Mouse (Mus musculus) lung, adult 2 months (tissue): Measurements from ENCODE around the gene Fam219a.

Experiments
- CTCF ChIP-seq: fragments of 200-500 bp; IDR thresholded peaks from 2 replicates; pipeline ENCODE4 v1.5.1; 2011; ENCODE audit warnings: mild to moderate bottlenecking, low read length, control low read depth; ENCODE audit not compliant: insufficient read depth
- POLR2A ChIP-seq: fragments of 200-500 bp; IDR thresholded peaks from 2 replicates; pipeline ENCODE4 v1.6.1; 2011; ENCODE audit warnings: low read depth, mild to moderate bottlenecking, control low read depth, low read length, borderline replicate concordance; ENCODE audit errors: extremely low read depth

DNA sequence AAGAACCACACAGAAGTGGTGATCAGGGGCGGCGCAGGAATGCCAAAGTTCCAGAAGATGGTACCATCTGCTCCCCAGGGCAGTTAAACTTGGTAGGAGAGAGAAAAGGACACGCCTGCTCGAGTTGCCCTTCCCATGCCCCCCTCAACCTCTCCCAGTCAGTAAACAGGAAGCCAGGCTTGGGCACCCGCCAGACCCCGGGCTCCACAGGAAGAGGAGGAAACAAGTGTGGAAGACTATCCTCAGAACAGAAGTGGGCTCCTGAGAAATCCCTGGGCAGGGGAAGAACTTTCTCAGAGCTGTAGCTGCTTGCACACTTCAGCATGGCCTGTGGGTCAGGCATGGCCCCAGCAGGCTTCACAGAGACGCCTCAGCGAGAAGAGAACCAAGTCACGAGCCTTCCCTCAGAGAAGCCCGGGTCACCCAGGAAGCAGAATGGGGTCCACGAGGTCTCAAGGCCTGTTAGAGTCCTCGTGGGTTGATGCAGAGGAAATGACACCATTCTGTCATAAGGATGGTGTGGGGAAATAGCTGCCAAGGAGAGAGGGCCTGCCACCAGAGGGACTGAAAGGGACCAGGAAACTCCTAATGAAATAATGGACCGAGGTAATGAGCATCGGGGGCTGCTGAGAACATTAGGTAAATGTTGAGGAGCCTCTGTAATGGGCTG is 14.2 kb downstream of the Fam219a start:
- TF ChIP-seq POLR2A = no peak
- TF ChIP-seq CTCF = 0 out of 2 replicates have a peak, but pooled peaks have one; percentile 6
